Mouse (Mus musculus) MEL (cell line): ENCODE results near the gene Psmb11.

Experiments
- CHD2 ChIP-seq: IDR thresholded peaks from 2 replicates; pipeline ENCODE4 v1.6.1; 2011; ENCODE audit warnings: low read length, improper control_type of control experiment
- CTCF ChIP-seq, 3 experiments: IDR thresholded peaks in 2 of 3; conservative IDR thresholded peaks in 1 of 3; 2 replicates each; pipeline ENCODE4 v1.5.1; 2011 to 2012; ENCODE audit warnings: low read length in 3 of 3, low read depth in 2 of 3, mild to moderate bottlenecking in 2 of 3, improper control_type of control experiment in 1 of 3, inconsistent platforms in 1 of 3, mixed read lengths in 1 of 3, moderate library complexity in 1 of 3; ENCODE audit not compliant: control insufficient read depth in 1 of 3, insufficient read depth in 1 of 3, poor library complexity in 1 of 3, severe bottlenecking in 1 of 3
- E2F4 ChIP-seq: IDR thresholded peaks from 2 replicates; pipeline ENCODE4 v1.6.1; 2011; ENCODE audit warnings: low read depth, low read length, improper control_type of control experiment, borderline replicate concordance
- EP300 ChIP-seq, 2 experiments: IDR thresholded peaks; 2 replicates each; pipeline ENCODE4 v1.6.1; 2011; ENCODE audit warnings: improper control_type of control experiment in 2 of 2, low read length in 2 of 2, low read depth in 1 of 2, mild to moderate bottlenecking in 1 of 2
- GATA1 ChIP-seq: IDR thresholded peaks from 2 replicates; pipeline ENCODE4 v1.6.1; 2011; ENCODE audit warnings: low read depth, low read length, improper control_type of control experiment
- HCFC1 ChIP-seq: IDR thresholded peaks from 2 replicates; pipeline ENCODE4 v1.6.1; 2012; ENCODE audit warnings: low read depth, mild to moderate bottlenecking, inconsistent platforms, low read length, improper control_type of control experiment, moderate library complexity
- MEF2A ChIP-seq: IDR thresholded peaks from 2 replicates; pipeline ENCODE4 v1.6.1; 2014; ENCODE audit warnings: low read depth, mild to moderate bottlenecking, inconsistent platforms, low read length, improper control_type of control experiment; ENCODE audit not compliant: poor library complexity, insufficient replicate concordance, severe bottlenecking; ENCODE audit errors: extremely low read depth
- POLR2A ChIP-seq, 2 experiments: IDR thresholded peaks; 2 replicates each; pipeline ENCODE4 v1.6.1; 2011 to 2012; ENCODE audit warnings: low read length in 2 of 2, mild to moderate bottlenecking in 2 of 2, control low read depth in 1 of 2, improper control_type of control experiment in 1 of 2, low read depth in 1 of 2, moderate library complexity in 1 of 2; ENCODE audit not compliant: control insufficient read depth in 1 of 2, insufficient read depth in 1 of 2, poor library complexity in 1 of 2
- POLR2AphosphoS2 ChIP-seq: IDR thresholded peaks from 2 replicates; pipeline ENCODE4 v1.6.1; 2011; ENCODE audit warnings: low read length, improper control_type of control experiment
- TCF12 ChIP-seq: IDR thresholded peaks from 2 replicates; pipeline ENCODE4 v1.6.1; 2014; ENCODE audit warnings: low read depth, mild to moderate bottlenecking, inconsistent platforms, low read length, improper control_type of control experiment, moderate library complexity
- USF1 ChIP-seq: IDR thresholded peaks from 2 replicates; pipeline ENCODE4 v1.6.1; 2014; ENCODE audit warnings: low read depth, mild to moderate bottlenecking, inconsistent platforms, low read length, improper control_type of control experiment, moderate library complexity
- USF2 ChIP-seq, 2 experiments: IDR thresholded peaks; 2 replicates each; pipeline ENCODE4 v1.6.1; 2011 to 2012; ENCODE audit warnings: improper control_type of control experiment in 2 of 2, low read length in 2 of 2, borderline replicate concordance in 1 of 2, inconsistent platforms in 1 of 2, low read depth in 1 of 2, mild to moderate bottlenecking in 1 of 2; ENCODE audit not compliant: insufficient read depth in 1 of 2
- ZKSCAN1 ChIP-seq: IDR thresholded peaks from 2 replicates; pipeline ENCODE4 v1.6.1; 2012; ENCODE audit warnings: low read depth, mild to moderate bottlenecking, inconsistent platforms, low read length, improper control_type of control experiment, moderate library complexity
- ZNF384 ChIP-seq: IDR thresholded peaks from 2 replicates; pipeline ENCODE4 v1.6.1; 2012; ENCODE audit warnings: low read depth, mild to moderate bottlenecking, inconsistent platforms, low read length, improper control_type of control experiment

DNA sequence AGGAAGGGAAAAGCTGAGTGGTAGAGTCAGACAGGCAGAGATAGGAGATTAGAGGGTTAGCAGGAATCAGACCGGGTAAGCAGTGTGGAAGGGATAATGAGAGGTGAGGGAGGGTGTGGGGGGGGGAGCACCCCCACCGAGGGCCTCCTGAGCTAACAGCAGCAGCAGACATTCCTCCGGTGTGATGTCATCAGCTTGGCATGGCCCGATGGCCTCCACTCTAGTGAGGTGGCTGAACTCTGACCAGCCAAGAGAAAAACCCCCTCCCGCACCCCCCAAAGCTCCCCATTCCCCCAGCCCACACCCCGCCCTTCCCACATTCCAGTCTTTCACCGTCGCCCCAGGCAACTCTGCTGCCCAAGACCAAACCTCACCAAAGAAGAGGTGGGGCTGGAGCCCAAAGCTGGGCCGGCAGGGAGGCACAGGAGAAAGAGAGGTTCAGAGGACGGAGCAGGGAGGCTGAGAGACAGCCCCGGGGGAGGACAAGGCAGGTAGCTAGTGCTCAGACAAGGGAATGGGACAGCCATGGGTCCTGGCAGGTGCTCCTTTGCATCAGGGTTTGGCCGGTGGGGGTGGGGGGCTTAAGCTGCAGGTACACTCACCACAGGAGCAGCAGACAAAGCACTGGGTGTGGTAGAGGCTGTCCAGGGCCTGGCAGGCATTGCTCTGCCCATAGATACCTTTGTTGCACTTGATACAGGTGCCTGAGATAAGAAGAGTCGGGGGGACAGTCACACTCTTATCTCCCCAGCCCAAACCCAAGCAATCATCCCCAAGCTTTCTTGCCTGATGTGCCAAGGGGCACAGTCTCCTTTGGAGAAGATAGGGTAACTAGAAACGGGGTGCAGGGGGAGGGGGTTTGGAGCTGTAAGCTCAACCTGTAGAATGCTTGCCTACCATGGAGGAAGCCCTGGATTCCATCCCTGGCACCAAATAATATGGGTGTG is 48.2 kb upstream of the Psmb11 start:
- TF ChIP-seq CTCF (IDR thresholded peaks at IDR 0.05 in 2 of 3, conservative IDR thresholded peaks at IDR 0.05 in 1 of 3; ENCODE audit: control insufficient read depth in 1 of 3, insufficient read depth in 1 of 3, low read depth in 2 of 3, low read length in 3 of 3, poor library complexity in 1 of 3, severe bottlenecking in 1 of 3) (no peak), POLR2A (IDR thresholded peaks at IDR 0.05; ENCODE audit: control insufficient read depth in 1 of 2, insufficient read depth in 1 of 2, low read depth in 1 of 2, low read length in 2 of 2, poor library complexity in 1 of 2) (no peak), USF1 (no peak), CHD2 (no peak), POLR2AphosphoS2 (no peak), ZNF384 (no peak), E2F4 (no peak), USF2 (IDR thresholded peaks at IDR 0.05; ENCODE audit: borderline replicate concordance in 1 of 2, insufficient read depth in 1 of 2, low read depth in 1 of 2, low read length in 2 of 2) (no peak), GATA1 (peak; percentile 65; the same call in 1 of the 2 replicates), EP300 (IDR thresholded peaks at IDR 0.05; ENCODE audit: low read depth in 1 of 2, low read length in 2 of 2) (peak; percentile 52 to 65), HCFC1 (no peak), MEF2A (no peak), TCF12 (peak; percentile 70; the same call in 1 of the 2 replicates), ZKSCAN1 (no peak)
